Mouse (Mus musculus) forebrain, embryonic 11.5 days (tissue): ENCODE results near the gene Tcl1b4. TPM values are rescaled to one million over a fixed set of nuclear protein-coding genes. Genes with fewer than 3 reads are reported as not detected.
"Not testable (repeated sequence)": the region's sequence is repeated elsewhere in the genome, so short reads cannot be mapped to it uniquely, and the experiment has no call there.

Experiments
- ATAC-seq: fragments of 200-750 bp; cut with Nextera tagmentation; replicated peaks from 2 replicates; pipeline ENCODE4 v1.8.0; 2017; ENCODE audit warnings: moderate TSS enrichment; ENCODE audit not compliant: low FRiP score
- DNase-seq: peaks from one replicate; pipeline ENCODE4 v3.0.0-alpha.2; 2017; ENCODE audit warnings: low spot score
- H3K27ac ChIP-seq: fragments of 300-500 bp; sonication (generic); 2 replicates; pipeline ENCODE4 v1.5.1; 2014; ENCODE audit warnings: low read depth, low read length
- H3K27me3 ChIP-seq: fragments of 300-500 bp; sonication (generic); 2 replicates; pipeline ENCODE4 v1.6.1; 2014; ENCODE audit warnings: mild to moderate bottlenecking, low read length, mixed read lengths; ENCODE audit not compliant: control insufficient read depth, insufficient read depth
- H3K36me3 ChIP-seq: fragments of 300-500 bp; sonication (generic); 2 replicates; pipeline ENCODE4 v1.6.1; 2014; ENCODE audit warnings: mild to moderate bottlenecking, low read length, moderate library complexity, mixed read lengths; ENCODE audit not compliant: control insufficient read depth, insufficient read depth
- H3K4me1 ChIP-seq: fragments of 300-500 bp; sonication (generic); replicated peaks from 2 replicates; pipeline ENCODE4 v1.6.1; 2014; ENCODE audit warnings: low read length, mixed read lengths; ENCODE audit not compliant: control insufficient read depth, insufficient read depth
- H3K4me2 ChIP-seq: fragments of 300-500 bp; sonication (generic); 2 replicates; pipeline ENCODE4 v1.6.1; 2014; ENCODE audit warnings: low read depth, mild to moderate bottlenecking, low read length, moderate library complexity, mixed read lengths; ENCODE audit not compliant: severe bottlenecking
- H3K4me3 ChIP-seq: fragments of 300-500 bp; sonication (generic); 2 replicates; pipeline ENCODE4 v1.5.1; 2014; ENCODE audit warnings: low read depth, low read length
- H3K9ac ChIP-seq: fragments of 300-500 bp; sonication (generic); 2 replicates; pipeline ENCODE4 v1.6.1; 2014; ENCODE audit warnings: low read length
- H3K9me3 ChIP-seq: fragments of 300-500 bp; sonication (generic); 2 replicates; pipeline ENCODE4 v1.6.1; 2016; ENCODE audit warnings: low read length, mixed read lengths; ENCODE audit not compliant: control insufficient read depth
- WGBS: fragments of 180-500 bp; shearing (Covaris S2); extraction: QIAGEN DNeasy Blood & Tissue Kit; methylation state at CpG from one replicate; pipeline ENCODE4 v1.1.7; 2014; 5-methylcytosine and 5-hydroxymethylcytosine counted together
- polyA plus RNA-seq: library from polyadenylated mRNA; unstranded; fragments of >200 nt; fragmentation: Nextera tagmentation; extraction: Ambion mirVana; gene quantifications from 2 replicates; pipeline ENCODE4 v1.2.1, GENCODE M21; 2014

The Tcl1b4 gene
- polyA plus RNA-seq, 1 experiment from 2014 or later: not detected

- ATAC-seq, DNase-seq, H3K4me1 ChIP-seq: not testable (repeated sequence)
Observed at GRCm38 (mm10) chr12:105188980-105189379, 12.8 kb upstream of the Tcl1b4 start.

DNA sequence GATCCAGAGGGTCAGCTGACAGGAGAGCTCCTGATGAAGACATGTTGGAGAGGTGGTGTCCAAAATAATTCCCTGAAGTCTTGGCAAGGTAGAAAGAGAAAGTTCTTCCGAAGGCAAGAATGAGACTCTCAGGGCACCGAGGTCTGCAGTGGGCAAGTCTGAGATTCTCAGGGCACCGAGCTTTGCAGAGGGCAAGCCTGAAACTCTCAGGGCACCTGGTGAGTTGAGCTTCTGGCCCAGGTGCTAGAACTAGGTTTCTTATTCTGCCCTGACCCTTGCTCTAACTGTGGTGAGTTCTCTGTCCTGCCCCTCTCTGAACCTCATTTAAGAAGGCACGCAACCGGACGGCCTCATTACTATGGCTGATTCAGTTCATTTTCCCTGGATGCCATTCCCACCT is 11.0 kb upstream of the Tcl1b4 start, which contains the start of gene Tcl1b3:
Gene Tcl1b3, plus strand, starts transcription at position 301 of the 400 bp plus-strand sequence.
- H3K4me3 ChIP-seq, H3K4me1 ChIP-seq, ATAC-seq, H3K9ac ChIP-seq, H3K4me2 ChIP-seq, DNase-seq, H3K27ac ChIP-seq, H3K36me3 ChIP-seq, H3K27me3 ChIP-seq, H3K9me3 ChIP-seq: not testable (repeated sequence)
- WGBS: 92% methylated on average over 6 of the region's 6 CpGs

More at GRCm38 (mm10) chr12:105188980-105189379, 12.8 kb upstream of the Tcl1b4 start:
- not testable (repeated sequence) for H3K9ac ChIP-seq, H3K9me3 ChIP-seq, H3K27ac ChIP-seq, H3K36me3 ChIP-seq, H3K4me2 ChIP-seq, H3K27me3 ChIP-seq, H3K4me3 ChIP-seq
- 60% methylated on average over 2 of the region's 2 CpGs for WGBS

- not testable (repeated sequence) for H3K36me3 ChIP-seq, H3K27ac ChIP-seq, ATAC-seq, DNase-seq, H3K4me2 ChIP-seq, H3K4me3 ChIP-seq, H3K4me1 ChIP-seq, H3K9ac ChIP-seq, H3K9me3 ChIP-seq, H3K27me3 ChIP-seq
- WGBS: 21% methylated on average over 7 of the region's 7 CpGs
Observed at GRCm38 (mm10) chr12:105199684-105200497, 1.9 kb upstream of the Tcl1b4 start.

DNA sequence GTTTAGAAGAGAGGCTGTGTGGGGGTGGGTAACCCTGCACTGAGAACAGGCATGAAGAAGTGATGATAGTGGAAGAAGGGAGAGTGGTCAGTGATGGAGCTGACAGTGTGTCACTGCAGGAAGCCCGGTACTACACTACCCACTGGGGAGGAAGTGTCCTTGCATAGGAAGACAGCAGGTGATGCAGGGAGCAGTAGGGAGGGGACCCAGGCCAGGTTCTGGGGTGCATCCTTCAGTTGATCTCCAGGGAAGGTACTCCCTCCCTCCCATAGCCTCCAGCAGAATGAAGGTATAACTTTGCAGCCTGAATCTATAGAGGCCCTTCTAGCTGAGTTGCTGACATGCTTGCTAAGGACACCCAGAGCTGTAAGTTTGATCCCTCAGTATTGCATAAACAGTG is 5.3 kb downstream of the Tcl1b4 start:
- DNase-seq (no peak), ATAC-seq (no peak)
- Histone ChIP-seq H3K9me3 (no peaks in the 10 kb centered on the region), H3K4me1 (no peaks in the 10 kb centered on the region), H3K4me3 (no peak overlapping the region), H3K27ac (no peak overlapping the region), H3K27me3 (no peaks in the 10 kb centered on the region), H3K36me3 (no peaks in the 10 kb centered on the region), H3K9ac (no peak overlapping the region), H3K4me2 (no peak overlapping the region)
- WGBS: 89% methylated on average over 1 of the region's 1 CpGs

- no peak overlapping the region for H3K4me3 ChIP-seq
- H3K9me3 ChIP-seq: no peaks in the 10 kb centered on the region
- no peak overlapping the region for H3K4me2 ChIP-seq
- H3K36me3 ChIP-seq: no peaks in the 10 kb centered on the region
- WGBS: 84% methylated on average over 1 of the region's 1 CpGs
- no peaks in the 10 kb centered on the region for H3K4me1 ChIP-seq
- H3K27me3 ChIP-seq: no peaks in the 10 kb centered on the region
- H3K9ac ChIP-seq: no peak overlapping the region
- DNase-seq (no peak), ATAC-seq (no peak)
- no peak overlapping the region for H3K27ac ChIP-seq
Observed at GRCm38 (mm10) chr12:105208441-105208840, 6.7 kb downstream of the Tcl1b4 start.

DNA sequence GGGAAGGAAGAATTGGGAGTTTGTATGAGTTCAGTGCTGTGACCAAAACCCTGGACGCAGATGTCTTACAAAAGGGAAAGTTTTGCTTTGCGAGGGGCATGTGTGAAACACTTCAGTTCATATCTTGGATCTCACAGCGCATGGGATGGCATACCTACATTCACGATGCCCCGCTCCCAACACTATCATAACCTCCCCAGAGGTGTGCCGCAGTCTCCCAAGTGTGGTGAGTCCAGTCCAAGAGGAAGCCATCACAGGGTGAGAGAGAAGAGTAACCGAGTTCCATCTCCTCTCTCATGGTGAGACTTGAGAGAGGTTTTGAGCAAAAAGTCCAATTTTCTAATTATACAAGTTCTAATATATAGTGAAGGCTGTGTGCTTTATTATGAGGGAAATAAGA is 7.5 kb downstream of the Tcl1b4 start:
- Histone ChIP-seq H3K27me3 (no peaks in the 10 kb centered on the region), H3K4me3 (no peak overlapping the region), H3K9ac (no peak overlapping the region), H3K4me2 (no peak overlapping the region), H3K4me1 (no peaks in the 10 kb centered on the region), H3K9me3 (no peaks in the 10 kb centered on the region), H3K36me3 (no peaks in the 10 kb centered on the region), H3K27ac (no peak overlapping the region)
- no peak for DNase-seq
- WGBS: 91% methylated on average over 7 of the region's 7 CpGs
- ATAC-seq: no peak

DNA sequence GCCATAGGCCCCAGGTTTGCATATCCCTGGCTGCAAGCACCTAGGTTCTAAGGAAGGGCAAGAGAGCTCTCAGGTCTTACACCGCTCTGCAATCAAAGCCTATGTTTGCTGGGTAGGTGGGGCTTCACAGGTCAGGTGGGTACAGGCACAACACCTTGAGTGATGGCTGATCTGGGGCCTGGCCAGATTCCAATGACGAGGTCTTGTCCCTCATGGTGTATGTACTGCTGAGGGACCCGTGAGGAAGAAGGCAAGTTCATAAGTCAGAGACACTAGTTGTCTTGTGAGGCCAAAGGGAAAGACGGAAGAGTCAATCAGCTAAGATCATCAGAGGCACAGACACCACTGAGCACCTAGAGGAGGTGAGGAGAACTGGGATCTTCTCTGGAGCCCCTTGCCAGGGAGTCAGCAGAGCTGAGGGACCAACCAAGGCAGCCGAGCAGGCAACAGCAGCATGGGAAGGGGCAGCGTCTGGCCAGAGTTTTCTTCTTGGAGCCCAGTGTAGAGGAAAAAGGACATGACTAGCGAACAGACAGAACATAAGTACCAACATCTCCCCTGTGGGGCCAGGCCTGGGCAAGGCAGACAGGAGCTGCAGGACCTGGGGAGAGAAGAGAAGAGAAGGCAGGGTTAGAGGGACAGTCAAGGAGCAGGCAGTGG is 15.5 kb downstream of the Tcl1b4 start:
- no peak for ATAC-seq
- no peaks in the 10 kb centered on the region for H3K27me3 ChIP-seq
- no peak for DNase-seq
- no peak overlapping the region for H3K27ac ChIP-seq
- H3K36me3 ChIP-seq: no peaks in the 10 kb centered on the region
- no peaks in the 10 kb centered on the region for H3K4me1 ChIP-seq
- no peak overlapping the region for H3K4me3 ChIP-seq
- no peak overlapping the region for H3K9ac ChIP-seq
- 91% methylated on average over 7 of the region's 7 CpGs for WGBS
- no peaks in the 10 kb centered on the region for H3K9me3 ChIP-seq
- H3K4me2 ChIP-seq: no peak overlapping the region

GRCm38 (mm10) chr12:105222601-105223319 is 21.0 kb downstream of the Tcl1b4 start, which contains the start of gene Tcl1:
Gene Tcl1 (minus strand): TSS chr12:105222793.
- Histone ChIP-seq H3K9me3 (no peaks in the 10 kb centered on the region), H3K27ac (no peak within 1 kb of the TSS), H3K27me3 (no peaks in the 10 kb centered on the region), H3K9ac (no peak within 1 kb of the TSS), H3K36me3 (no peaks in the 10 kb centered on the region), H3K4me2 (no peak within 1 kb of the TSS), H3K4me1 (no peaks in the 10 kb centered on the region), H3K4me3 (no peak within 1 kb of the TSS)
- 92% methylated on average over 22 of the region's 22 CpGs for WGBS
- DNase-seq: no peak
- ATAC-seq: no peak
